Mouse (Mus musculus) cerebellum, adult (tissue): ENCODE results near the gene Zswim7.

Experiments
- ATAC-seq: cut with Nextera tagmentation; 2 replicates; pipeline ENCODE4 v1.9.2; 2017; ENCODE audit warnings: mild to moderate bottlenecking, moderate library complexity, mixed read lengths; ENCODE audit not compliant: insufficient number of reproducible peaks, low FRiP score, low TSS enrichment

The Zswim7 gene

DNA sequence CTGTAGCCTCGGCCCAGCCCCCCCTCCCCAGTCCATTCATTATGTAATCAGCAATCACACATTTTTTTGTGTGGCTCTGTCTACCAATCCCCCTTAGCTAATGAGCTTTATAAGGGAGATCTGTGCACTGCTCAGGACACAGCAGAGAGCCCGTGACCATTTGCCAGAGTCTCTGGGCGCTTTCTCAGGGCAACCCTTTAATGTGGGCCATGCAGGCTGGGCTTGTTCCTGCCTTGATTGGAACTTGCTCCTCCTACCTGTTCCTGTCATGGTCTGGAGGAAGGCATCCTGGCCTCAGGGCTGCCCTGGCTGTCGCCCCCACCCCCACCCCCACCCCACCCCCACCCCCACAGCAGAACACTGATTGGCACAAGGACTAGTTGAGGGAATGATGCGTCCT is 22.0 kb downstream of the Zswim7 start:
- ATAC-seq, result no peak

DNA sequence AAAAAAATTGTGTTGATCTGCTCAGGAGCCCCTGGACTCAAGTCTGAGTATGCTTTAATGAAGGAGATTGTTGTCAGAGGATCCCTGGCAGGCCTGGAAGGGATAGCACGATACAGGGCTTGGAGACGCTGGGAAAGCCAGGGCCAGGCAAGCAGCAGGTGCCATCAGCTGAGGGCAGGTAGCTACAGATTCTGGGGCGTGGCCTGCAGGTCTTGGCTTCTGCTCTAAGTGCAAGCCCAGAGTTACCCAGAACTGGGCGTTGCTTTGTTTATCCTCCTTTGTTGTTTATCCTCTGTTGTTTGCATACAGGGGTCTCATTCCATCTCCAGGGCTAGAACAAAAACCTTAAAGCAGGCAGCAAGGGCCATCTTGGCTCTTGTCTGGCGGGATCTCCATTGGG is 27.8 kb downstream of the Zswim7 start:
- ATAC-seq, result no peak

DNA sequence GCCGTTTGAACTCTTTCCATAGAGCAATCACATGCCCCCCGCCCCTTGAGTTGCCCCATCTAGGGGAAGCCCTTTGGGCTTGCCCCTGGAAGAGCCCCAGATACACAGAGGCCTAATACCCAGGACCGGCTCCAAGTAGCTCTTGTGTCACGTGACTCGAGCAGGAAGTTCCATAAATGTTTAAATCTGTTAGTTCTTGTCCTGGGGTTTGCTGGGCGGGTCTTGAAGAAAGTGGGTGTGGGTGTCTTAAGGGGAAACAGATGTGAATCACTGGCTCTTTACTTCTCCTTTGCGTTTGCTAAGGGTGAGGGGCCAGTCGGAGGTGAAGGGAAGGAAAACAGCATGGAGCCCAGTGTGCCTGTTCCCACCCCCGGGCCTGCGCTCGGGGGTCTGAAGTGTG is 30.1 kb downstream of the Zswim7 start:
- ATAC-seq, result no peak

DNA sequence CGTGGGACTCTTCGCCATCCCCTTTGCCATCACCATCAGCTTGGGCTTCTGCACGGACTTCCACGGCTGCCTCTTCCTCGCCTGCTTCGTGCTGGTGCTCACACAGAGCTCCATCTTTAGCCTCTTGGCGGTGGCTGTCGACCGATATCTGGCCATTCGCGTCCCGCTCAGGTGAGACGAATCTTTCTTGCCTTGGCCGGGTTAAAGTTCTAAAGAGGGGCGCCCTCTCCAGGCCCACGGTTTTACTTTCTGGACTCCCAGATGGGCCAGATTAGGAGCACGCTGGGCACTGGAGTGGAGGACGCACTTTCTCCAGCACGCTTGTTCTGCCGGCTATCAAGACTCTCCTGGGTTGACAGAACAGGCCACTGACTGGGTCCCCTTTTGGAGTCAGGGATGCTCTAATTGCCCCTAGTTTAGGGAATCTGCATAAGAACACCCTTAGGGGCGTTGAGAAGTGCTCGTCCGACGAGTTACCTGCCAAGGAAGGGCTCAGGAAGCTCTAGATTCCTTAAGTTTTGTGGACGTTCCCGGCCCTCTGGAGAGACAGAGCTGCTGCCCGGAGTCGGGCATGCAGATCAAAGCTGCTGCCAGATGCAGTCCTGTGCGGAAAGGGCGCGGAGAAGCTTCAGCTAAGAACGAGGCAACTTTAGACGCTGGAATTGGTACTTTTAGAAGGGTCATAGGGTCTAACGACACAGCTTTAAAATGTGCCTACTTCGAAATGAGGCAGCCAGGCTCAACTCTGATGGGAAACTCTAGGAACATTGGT is 31.7 kb downstream of the Zswim7 start:
- no peak; the same call in 1 of the 2 replicates for ATAC-seq

DNA sequence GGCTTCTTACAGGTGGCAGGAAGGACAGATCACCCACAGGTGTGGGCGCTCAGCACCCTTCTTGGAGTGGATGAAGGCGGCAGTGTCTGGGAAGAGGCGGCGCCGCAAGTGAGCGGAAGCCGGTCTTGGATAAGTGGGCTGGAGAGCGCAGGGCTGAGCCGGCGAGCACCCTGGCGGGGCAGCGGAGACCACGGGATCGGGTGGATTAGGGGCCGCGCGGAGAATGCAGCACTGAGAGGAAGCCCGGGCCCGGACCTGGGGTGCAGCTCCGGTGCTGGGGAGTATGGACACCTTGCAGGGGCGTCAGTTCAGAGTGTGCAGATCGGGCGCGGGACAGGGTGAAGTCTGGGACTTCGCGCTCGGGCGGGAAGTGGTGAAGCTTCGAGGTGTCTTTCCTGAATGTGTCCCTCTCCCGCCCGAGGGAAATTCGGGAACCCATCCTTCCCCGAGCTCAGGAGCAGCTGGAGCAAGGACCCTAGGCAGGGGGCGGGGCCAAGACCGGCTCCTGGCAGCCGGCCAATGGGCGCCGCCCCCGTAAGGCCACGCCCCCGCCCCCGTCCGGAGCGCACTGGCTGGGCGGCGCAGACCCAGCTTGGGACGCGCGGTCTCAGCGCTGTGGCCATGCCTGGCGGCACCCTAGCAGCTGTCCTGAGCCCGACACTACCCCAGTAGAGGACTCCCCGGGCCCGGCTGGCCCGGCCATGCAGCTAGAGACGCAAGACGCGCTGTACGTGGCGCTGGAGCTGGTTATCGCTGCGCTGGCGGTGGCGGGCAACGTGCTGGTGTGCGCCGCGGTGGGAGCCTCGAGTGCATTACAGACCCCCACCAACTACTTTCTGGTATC is 32.6 kb downstream of the Zswim7 start, which contains the start of gene Adora2b:
Gene Adora2b (plus strand): TSS at position 584 of the 844 bp plus-strand sequence.
- ATAC-seq, result 0 out of 2 replicates have a peak, but pooled peaks have one; percentile 31

DNA sequence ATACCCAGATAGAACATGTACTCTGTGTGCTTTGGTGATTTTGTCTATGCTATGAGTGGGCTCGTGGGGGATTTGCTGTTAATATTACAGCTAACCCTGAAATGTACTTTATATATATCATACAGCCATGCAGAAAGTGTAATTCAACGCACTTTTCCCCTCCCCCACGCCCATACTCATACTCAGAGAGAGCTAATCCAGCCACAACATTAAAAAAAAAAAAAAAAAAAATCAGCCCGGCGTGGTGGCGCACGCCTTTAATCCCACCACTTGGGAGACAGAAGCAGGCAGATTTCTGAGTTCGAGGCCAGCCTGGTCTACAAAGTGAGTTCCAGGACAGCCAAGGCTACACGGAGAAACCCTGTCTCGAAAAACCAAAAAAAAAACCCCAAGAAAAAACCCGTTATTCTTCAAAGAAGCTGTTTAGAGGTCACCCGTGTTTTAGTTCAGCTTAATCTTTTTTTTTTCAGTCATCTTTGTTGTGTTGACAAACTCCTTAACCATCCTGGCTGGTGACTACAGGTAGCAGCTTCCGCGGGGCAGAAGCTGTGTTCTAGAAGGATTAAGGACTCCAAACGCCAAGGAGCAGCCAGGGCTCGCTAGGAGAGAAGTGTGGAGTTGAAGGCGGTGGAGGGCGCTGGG is 33.3 kb downstream of the Zswim7 start:
- no peak for ATAC-seq

DNA sequence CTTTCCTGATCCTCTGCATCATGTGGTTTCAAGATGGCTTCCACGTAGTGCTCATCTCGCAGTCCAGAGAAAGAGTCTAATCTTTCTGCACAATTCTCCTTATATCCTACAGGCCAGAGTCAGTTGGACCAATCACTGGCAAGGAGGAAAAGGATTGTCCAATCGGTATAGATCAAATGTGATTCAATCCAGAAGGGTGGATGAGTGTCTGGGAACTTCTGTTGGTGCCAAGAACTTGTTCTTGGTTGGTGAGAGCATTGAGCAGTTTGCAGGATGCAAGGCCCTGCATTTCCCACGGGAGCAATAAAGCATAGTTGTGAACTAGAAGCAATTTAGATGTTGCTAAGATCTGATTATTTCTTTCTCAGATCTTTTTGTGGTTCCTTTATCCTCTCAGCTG is 36.7 kb downstream of the Zswim7 start:
- no peak for ATAC-seq

DNA sequence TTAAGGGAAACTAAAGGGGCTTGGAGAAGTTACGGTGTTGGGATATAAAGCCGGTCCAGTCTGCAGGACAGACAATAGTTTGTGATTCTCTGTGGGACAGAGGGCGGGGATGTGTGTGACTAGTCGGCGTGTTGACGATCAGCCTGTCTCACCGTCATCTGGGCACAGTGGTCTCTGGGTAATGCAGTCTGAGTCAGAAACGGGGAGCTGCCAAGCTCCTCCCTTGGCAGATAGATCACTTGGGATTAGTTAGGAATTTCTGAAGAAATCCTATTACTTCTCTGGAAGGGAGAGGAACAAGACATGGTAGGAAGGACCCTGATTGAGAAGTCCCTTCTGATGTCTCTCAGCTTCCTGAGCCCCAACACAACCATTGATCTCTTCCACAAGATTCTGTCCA is 37.3 kb downstream of the Zswim7 start:
- no peak for ATAC-seq

DNA sequence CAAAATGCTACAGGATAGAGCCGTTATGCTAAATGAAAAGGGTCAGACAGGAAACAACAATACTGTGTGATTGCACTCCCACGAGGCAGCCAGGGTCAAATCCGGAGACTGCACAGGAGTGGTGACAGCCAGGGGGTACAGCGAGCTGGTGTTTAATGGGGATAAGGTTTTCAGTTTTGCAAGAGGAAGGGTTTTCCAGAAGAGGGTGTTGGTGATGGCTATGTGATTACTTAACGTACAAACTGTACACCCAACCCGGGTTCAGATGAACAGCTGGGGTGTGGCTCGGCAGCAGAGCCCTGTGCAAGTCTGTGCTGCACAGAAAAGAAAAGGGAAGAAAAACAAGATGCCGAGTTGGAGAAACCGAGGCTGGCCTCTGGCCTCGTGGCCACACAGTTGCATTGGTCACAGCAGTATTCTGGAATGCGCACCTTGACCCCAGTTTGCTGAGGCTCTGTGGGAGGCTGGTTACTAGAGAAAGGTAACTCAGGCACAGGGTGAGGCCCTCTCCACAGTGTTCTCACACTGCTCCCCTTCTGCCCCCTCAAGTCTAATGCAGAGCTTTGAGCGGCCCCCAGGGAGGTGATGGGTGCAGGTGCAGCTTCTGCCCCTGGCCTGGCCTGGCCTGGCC is 40.4 kb downstream of the Zswim7 start:
- no peak for ATAC-seq

DNA sequence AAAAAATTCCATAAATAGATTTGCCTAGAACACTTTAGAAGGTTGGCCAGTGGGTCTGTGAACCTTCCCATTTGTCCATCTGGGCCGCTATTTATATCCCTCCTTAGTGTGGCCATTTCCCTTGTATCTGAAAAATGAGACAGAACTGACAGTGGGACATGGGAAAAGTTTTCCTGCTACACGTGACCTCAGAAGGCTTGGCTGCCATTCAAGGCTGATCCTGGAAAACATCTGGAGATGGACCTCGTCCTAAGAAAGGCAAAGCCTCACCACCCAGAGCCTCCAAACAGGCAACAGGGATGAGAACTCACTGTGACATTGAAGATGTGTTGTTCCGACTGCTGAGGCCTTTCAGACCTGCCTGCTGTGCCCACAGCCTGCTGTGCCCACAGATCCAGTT is 56.4 kb downstream of the Zswim7 start:
- ATAC-seq, result no peak

DNA sequence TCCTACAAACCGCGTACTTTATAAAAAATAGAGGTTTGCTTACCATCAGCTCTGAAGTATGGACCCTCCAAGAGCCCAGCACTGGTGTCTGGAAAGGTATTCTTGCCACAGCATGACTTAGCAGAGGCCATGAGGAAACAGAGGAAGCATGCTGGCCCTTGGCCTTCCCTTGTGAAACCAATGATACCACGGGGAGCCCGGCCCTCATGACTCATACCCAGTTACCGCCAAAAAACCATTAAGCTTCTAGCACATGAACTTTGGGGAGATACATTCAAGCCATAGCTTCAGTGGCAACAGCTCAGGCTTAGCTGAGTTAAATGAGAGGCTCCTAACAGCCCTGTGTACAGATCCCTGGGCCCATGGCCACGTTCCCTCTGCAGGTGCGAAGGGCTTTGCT is 57.2 kb downstream of the Zswim7 start:
- ATAC-seq, result no peak

DNA sequence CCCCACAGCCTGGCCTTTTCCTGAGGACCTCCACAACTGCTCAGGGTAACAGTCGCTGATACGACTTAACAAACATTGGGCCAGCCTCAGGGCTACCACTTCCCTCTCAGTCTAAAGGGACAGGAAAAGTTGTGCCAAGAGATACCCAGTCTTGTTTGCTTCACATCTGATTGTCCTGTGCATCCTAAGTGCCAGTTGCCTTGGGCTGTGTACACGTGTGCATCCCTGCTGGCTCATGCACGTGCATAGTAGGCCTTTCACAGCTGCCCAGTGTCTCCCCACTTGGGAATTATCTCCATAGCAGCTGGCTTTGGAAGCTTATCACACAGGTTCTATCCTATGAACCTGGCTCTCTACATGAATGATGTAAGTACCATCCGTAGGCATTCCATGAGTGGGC is 57.8 kb downstream of the Zswim7 start:
- no peak for ATAC-seq

DNA sequence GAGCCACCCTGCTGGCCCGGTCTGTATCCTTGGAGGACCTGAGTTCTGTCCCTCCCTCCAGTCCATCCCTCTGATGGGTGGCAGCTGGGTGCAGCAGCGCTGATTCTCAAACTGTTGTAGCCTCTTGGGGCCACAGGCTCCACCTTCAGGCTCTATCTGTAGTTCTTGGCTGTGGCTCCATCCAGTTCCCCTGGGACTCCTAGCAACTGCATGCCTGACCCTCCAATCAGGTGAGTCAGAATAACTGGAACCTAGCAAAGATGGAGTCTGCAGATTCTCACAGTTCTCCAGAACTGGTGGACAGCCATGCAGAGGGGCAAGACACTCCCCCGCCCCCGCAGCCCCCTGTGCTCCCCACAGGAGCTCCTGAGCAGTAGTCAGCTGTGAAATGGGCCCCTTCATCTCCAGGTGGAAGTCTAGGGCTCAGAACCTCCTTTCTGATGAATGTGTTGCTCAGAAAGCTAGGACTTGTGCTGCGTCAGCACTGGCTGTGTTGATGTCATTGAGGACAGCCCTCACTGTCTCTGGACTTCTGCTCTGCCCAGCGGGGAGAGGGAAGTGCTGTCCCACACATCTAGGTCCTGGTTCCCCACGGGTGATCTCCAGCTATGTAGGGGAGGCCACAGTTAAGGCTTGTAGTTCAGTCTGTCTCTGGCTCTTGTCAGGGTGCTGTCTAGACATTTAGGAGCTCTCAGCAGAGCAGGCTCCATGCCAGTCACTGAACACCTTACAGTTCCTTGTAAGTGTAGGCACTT is 60.2 kb downstream of the Zswim7 start:
- no peak for ATAC-seq

DNA sequence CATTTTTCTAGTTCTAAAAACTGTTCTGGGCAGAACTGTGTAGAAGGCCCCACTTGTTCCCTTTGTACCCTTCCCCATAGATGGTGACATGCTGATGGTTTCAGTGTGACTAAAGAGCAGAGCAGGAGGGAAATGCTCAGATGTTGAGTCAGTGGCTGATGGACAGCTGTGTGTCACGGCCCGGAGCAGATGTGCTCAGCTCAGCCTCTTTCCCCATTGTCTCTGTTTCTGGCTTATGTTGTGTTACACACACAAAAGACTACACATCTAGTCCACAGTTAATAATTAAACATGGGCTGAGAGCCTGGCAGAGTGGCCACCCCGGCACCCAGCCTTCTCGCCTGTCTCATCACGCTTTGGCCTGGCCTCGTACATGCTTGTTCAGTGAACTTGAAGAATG is 63.4 kb downstream of the Zswim7 start:
- no peak for ATAC-seq
